Mouse (Mus musculus) cerebellum, adult 2 months (tissue): ENCODE measurements around the gene Gpr26.

Source experiments
- CTCF ChIP-seq: fragments of 200-500 bp; IDR thresholded peaks from 2 replicates; pipeline ENCODE4 v1.5.1; 2011; ENCODE audit warnings: low read depth, mild to moderate bottlenecking, control low read depth, low read length, moderate library complexity, borderline replicate concordance; ENCODE audit not compliant: insufficient read depth
- POLR2A ChIP-seq: fragments of 200-500 bp; IDR thresholded peaks from 2 replicates; pipeline ENCODE4 v1.6.1; 2011; ENCODE audit warnings: low read length, control low read depth, borderline replicate concordance; ENCODE audit not compliant: insufficient read depth

- TF ChIP-seq POLR2A (no peak), CTCF (no peak)
Measured at GRCm38 (mm10) chr7:131960551-131960950, 5.7 kb upstream of the Gpr26 start.
